Mouse (Mus musculus) hematopoietic multipotent progenitor cell, adult 10-12 weeks (in vitro differentiated cells): ENCODE measurements around the gene Rhobtb1. TPM values are rescaled to one million over a fixed set of nuclear protein-coding genes. Genes with fewer than 3 reads are reported as not detected.

Experiments used
- polyA plus RNA-seq: library from polyadenylated mRNA; stranded (reverse); fragments of >175 nt; gene quantifications from 2 replicates; pipeline ENCODE4 v1.2.3, GENCODE M21; 2012; ENCODE audit warnings: low replicate concordance

Rhobtb1 gene
- polyA plus RNA-seq: 2.4 and 5.0 TPM in 2 replicates

DNA sequence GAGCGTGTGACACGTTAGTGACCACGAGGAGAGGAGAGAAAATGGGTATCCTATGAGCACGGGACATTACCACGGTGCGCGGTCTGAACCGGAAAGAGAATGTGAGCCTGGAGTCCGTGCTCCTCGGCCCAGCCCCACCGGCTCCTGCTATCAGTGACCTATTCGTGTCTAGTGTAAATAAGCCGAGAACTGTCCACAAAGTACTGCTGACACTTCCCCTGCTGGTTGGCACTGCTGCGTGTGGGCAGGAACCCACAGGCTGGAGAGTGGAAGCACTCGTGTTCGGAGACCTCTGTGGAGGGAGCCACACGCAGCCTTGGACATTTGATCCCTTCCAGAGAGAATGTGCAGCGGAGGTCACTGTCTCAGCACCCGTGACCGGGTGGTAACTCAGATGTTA is at the start of gene Rhobtb1:
TSS of gene Rhobtb1 (plus strand) at position 390 of the 400 bp plus-strand sequence.

DNA sequence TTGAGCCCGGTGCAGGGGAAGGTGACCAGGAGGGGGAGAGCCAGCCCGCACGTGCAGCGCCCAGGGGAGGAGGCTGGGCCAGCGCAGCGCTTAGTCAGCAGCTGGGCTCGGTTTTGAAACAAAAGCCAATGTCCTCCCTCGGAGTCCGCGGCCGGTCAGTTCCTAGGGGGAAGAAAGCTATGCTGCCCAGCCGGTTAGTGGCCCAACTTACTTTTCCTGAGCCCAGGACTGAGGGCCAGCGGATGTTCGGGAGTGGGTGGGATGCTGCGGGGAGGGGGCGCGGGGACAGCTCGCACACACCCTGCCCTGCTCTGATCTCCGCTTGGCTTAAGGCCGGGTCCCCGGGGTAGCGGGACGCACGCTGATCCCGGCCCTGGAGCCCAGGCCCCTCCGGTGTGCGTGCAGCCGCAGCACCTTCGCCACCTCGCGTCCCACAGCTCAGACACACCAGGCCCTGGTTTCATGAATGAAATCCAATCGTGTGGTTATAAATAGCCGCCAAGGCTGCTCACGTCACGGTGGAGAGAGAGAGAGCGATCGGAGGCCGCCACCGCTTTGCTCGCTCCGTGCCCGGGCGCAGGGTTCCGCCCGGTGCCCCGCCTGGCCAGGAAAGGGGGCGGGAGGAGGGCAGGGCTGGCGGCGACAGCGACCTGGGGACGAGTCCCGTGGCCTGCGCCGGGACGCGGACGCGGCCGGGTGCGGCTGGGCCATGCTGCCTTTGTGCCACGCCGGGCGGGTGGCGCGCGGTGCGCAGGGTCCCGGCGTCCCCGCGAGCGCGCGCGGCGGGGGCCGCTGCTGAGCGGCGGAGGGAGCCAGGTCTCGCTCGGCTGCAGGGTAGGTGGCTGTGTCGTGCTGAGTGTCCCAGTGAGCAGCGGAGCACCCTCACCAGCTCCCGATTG is 61.6 kb downstream of the Rhobtb1 start, which contains the start of gene A930033H14Rik:
TSS of gene A930033H14Rik (minus strand) at position 557 of the 899 bp plus-strand sequence.

Other genes with a start within 250 kb of the Rhobtb1 start
- gene A930033H14Rik, start 61.7 kb downstream of the Rhobtb1 start, polyA plus RNA-seq: 0.58 and 0.63 TPM in 2 replicates
- 0.64 and 17.2 TPM in 2 replicates for gene Cdk1, start 201.5 kb downstream of the Rhobtb1 start, polyA plus RNA-seq
- gene Ank3, start 247.3 kb downstream of the Rhobtb1 start, polyA plus RNA-seq: 0.18 and 0.25 TPM in 2 replicates